Mouse (Mus musculus) olfactory bulb, adult 2 months (tissue): Measurements from ENCODE around the gene Nfasc.

Experiments
- CTCF ChIP-seq: fragments of 200-500 bp; IDR thresholded peaks from 2 replicates; pipeline ENCODE4 v1.5.1; 2012; ENCODE audit warnings: low read depth, mild to moderate bottlenecking, low read length, moderate library complexity; ENCODE audit not compliant: insufficient read depth
- POLR2A ChIP-seq: fragments of 200-500 bp; IDR thresholded peaks from 2 replicates; pipeline ENCODE4 v1.6.1; 2012; ENCODE audit warnings: mild to moderate bottlenecking, low read depth, low read length, moderate library complexity; ENCODE audit not compliant: insufficient read depth

- TF ChIP-seq POLR2A (no peak), CTCF (no peak)
Observed at GRCm38 (mm10) chr1:132565766-132566165, 175.8 kb downstream of the Nfasc start.
